Mouse (Mus musculus) CH12.LX (cell line): ENCODE measurements around the gene Grb2. TPM values are rescaled to one million over a fixed set of nuclear protein-coding genes. Genes with fewer than 3 reads are reported as not detected.

ENCODE experiments used
- DNase-seq: peaks from one replicate; pipeline ENCODE4 v3.0.0-alpha.2; 2013; ENCODE audit errors: extremely low read depth
- H3K27ac ChIP-seq: 2 replicates; pipeline ENCODE4 v1.5.1; 2012; ENCODE audit warnings: low read depth, mild to moderate bottlenecking, control low read depth, moderate library complexity; ENCODE audit not compliant: insufficient read depth
- H3K27me3 ChIP-seq: replicated peaks from 2 replicates; pipeline ENCODE3; 2012; ENCODE audit warnings: inconsistent platforms
- H3K36me3 ChIP-seq, 2 experiments: replicated peaks in 1 of 2; 2 replicates each; pipeline versions ENCODE3 to v1.6.1; 2012; ENCODE audit warnings: inconsistent platforms in 1 of 2, low read length in 1 of 2, mild to moderate bottlenecking in 1 of 2, mixed read lengths in 1 of 2, moderate library complexity in 1 of 2; ENCODE audit not compliant: control insufficient read depth in 1 of 2, insufficient read depth in 1 of 2
- H3K4me1 ChIP-seq, 2 experiments: 2 replicates each; pipeline ENCODE4 v1.6.1; 2012; ENCODE audit warnings: inconsistent platforms in 1 of 2, moderate library complexity in 1 of 2; ENCODE audit not compliant: insufficient read depth in 2 of 2, control insufficient read depth in 1 of 2
- H3K4me2 ChIP-seq: 2 replicates; pipeline ENCODE4 v1.6.1; 2012; ENCODE audit warnings: low read depth, mild to moderate bottlenecking, control low read depth; ENCODE audit not compliant: poor library complexity, insufficient read depth, severe bottlenecking
- H3K4me3 ChIP-seq, 3 experiments: fragments of 150-350 bp in 1 of 3; sonication (generic) in 1 of 3; replicated peaks in 1 of 3; 2 replicates each; pipeline versions ENCODE3 to v1.5.1; 2011 to 2012; ENCODE audit warnings: low read depth in 2 of 3, low read length in 2 of 3, mild to moderate bottlenecking in 2 of 3, moderate library complexity in 2 of 3, control low read depth in 1 of 3, improper control_type of control experiment in 1 of 3, inconsistent platforms in 1 of 3, mixed read lengths in 1 of 3; ENCODE audit not compliant: poor library complexity in 1 of 3
- H3K79me2 ChIP-seq: replicated peaks from 2 replicates; pipeline ENCODE4 v1.6.1; 2012; ENCODE audit warnings: mild to moderate bottlenecking, moderate library complexity; ENCODE audit not compliant: control insufficient read depth, poor library complexity, insufficient read depth, severe bottlenecking; ENCODE audit errors: extremely low read depth
- H3K9ac ChIP-seq: 2 replicates; pipeline ENCODE4 v1.6.1; 2012; ENCODE audit warnings: low read depth, mild to moderate bottlenecking, control low read depth, moderate library complexity; ENCODE audit not compliant: insufficient read depth
- H3K9me3 ChIP-seq: replicated peaks from 2 replicates; pipeline ENCODE3; 2012; ENCODE audit warnings: low read length, inconsistent platforms, mixed read lengths
- BHLHE40 ChIP-seq: IDR thresholded peaks from 2 replicates; pipeline ENCODE4 v1.6.1; 2011; ENCODE audit warnings: mild to moderate bottlenecking, low read depth, low read length, improper control_type of control experiment
- CHD1 ChIP-seq: IDR thresholded peaks from 2 replicates; pipeline ENCODE4 v1.6.1; 2012; ENCODE audit warnings: low read depth, low read length, improper control_type of control experiment, inconsistent platforms
- CHD2 ChIP-seq: IDR thresholded peaks from 2 replicates; pipeline ENCODE4 v1.6.1; 2011; ENCODE audit warnings: low read length, improper control_type of control experiment
- CTCF ChIP-seq, 2 experiments: IDR thresholded peaks in 1 of 2; conservative IDR thresholded peaks in 1 of 2; 2 replicates each; pipeline ENCODE4 v1.5.1; 2011 to 2012; ENCODE audit warnings: low read depth in 2 of 2, low read length in 2 of 2, improper control_type of control experiment in 1 of 2, inconsistent platforms in 1 of 2, mild to moderate bottlenecking in 1 of 2, moderate library complexity in 1 of 2
- ELF1 ChIP-seq: IDR thresholded peaks from 2 replicates; pipeline ENCODE4 v1.6.1; 2014; ENCODE audit warnings: low read depth, mild to moderate bottlenecking, inconsistent platforms, low read length, improper control_type of control experiment
- IRF4 ChIP-seq: IDR thresholded peaks from 2 replicates; pipeline ENCODE4 v1.6.1; 2014; ENCODE audit warnings: low read depth, mild to moderate bottlenecking, inconsistent platforms, low read length, improper control_type of control experiment
- JUND ChIP-seq: conservative IDR thresholded peaks from 2 replicates; pipeline ENCODE4 v1.6.1; 2011; ENCODE audit warnings: low read depth, low read length, improper control_type of control experiment
- MAX ChIP-seq: IDR thresholded peaks from 2 replicates; pipeline ENCODE4 v1.6.1; 2011; ENCODE audit warnings: low read length, improper control_type of control experiment
- NRF1 ChIP-seq: IDR thresholded peaks from 2 replicates; pipeline ENCODE4 v1.6.1; 2014; ENCODE audit warnings: low read depth, mild to moderate bottlenecking, inconsistent platforms, low read length, improper control_type of control experiment, moderate library complexity
- PAX5 ChIP-seq: IDR thresholded peaks from 2 replicates; pipeline ENCODE4 v1.6.1; 2012; ENCODE audit warnings: low read length, inconsistent platforms, mixed read lengths
- POLR2AphosphoS2 ChIP-seq: IDR thresholded peaks from 2 replicates; pipeline ENCODE4 v1.6.1; 2011; ENCODE audit warnings: low read depth, low read length, improper control_type of control experiment
- RAD21 ChIP-seq: IDR thresholded peaks from 2 replicates; pipeline ENCODE4 v1.6.1; 2011; ENCODE audit warnings: low read depth, mild to moderate bottlenecking, low read length, improper control_type of control experiment, moderate library complexity
- TCF12 ChIP-seq: IDR thresholded peaks from 2 replicates; pipeline ENCODE4 v1.6.1; 2014; ENCODE audit warnings: low read depth, mild to moderate bottlenecking, inconsistent platforms, low read length, improper control_type of control experiment
- UBTF ChIP-seq: IDR thresholded peaks from 2 replicates; pipeline ENCODE4 v1.6.1; 2012; ENCODE audit warnings: low read depth, mild to moderate bottlenecking, inconsistent platforms, low read length, improper control_type of control experiment, moderate library complexity
- USF2 ChIP-seq: conservative IDR thresholded peaks from 2 replicates; pipeline ENCODE4 v1.6.1; 2011; ENCODE audit warnings: low read depth, low read length, improper control_type of control experiment
- ZC3H11A ChIP-seq: IDR thresholded peaks from 2 replicates; pipeline ENCODE4 v1.6.1; 2012; ENCODE audit warnings: low read depth, mild to moderate bottlenecking, inconsistent platforms, low read length, improper control_type of control experiment
- ZKSCAN1 ChIP-seq: IDR thresholded peaks from 2 replicates; pipeline ENCODE4 v1.6.1; 2012; ENCODE audit warnings: low read depth, inconsistent platforms, low read length, improper control_type of control experiment, borderline replicate concordance
- ZNF384 ChIP-seq: IDR thresholded peaks from 2 replicates; pipeline ENCODE4 v1.6.1; 2012; ENCODE audit warnings: low read depth, low read length, improper control_type of control experiment, inconsistent platforms
- dilution Hi-C: fragments of 300-500 bp; cut with MboI; formaldehyde crosslinking; loops from 2 replicates; pipeline ENCODE4 v1.14.3; 2020; ENCODE audit warnings: low sequenced_read_pairs; ENCODE audit not compliant: extremely low pct_unique_long_range_greater_than_20kb, extremely low pct_ligation_motif_present
- in situ Hi-C: fragments of 300-500 bp; cut with MboI; formaldehyde crosslinking; loops from 3 replicates; pipeline ENCODE4 v1.14.3; 2019; ENCODE audit warnings: low sequenced_read_pairs, low pct_ligation_motif_present, low pct_unique_long_range_greater_than_20kb, mixed read lengths
- polyA plus RNA-seq: library from polyadenylated mRNA; unstranded; fragments of >175 nt; gene quantifications from 2 replicates; pipeline ENCODE4 v1.2.1, GENCODE M21; 2012; ENCODE audit warnings: low read depth; ENCODE audit not compliant: insufficient read length
- total RNA-seq, 2 experiments: library from RNA; depleted of rRNA; stranded (reverse); fragments of 300-350 nt in 1 of 2; fragments of >200 nt in 1 of 2; gene quantifications; 2 replicates each; pipeline ENCODE4 v1.2.3; 2012 to 2014

Grb2 gene
- total and polyA plus RNA-seq, 3 experiments = 63.6 to 241 (median 117) TPM

DNA sequence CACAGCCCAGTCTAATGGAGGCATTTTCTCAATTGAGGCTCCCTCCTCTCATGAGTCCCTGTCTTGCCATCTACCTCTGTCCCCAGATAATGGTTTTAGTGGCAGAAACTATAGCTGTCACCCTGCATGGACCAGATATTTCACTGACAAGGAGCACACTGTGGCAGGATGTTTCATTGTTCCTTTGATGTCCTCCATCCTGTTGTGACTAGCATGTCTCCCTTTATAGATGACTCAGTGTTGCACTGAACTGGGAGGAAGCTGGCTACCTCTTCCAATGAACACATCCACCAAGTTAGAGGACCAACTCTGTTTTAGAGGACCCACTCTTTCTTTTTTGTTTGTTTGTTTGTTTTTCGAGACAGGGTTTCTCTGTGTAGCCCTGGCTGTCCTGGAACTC, 37.7 kb upstream of the Grb2 start:
- in situ Hi-C loops = no loop called here
- Histone ChIP-seq H3K4me2 (no peak overlapping the region), H3K79me2 (no peaks in the 10 kb centered on the region), H3K4me1 (0 out of 4 replicates have a peak, but pooled peaks cover 4% of the 10 kb centered on the region in 2 experiments)
- TF ChIP-seq RAD21 (no peak), CHD1 (no peak), ZKSCAN1 (no peak), USF2 (no peak), ZC3H11A (no peak), ELF1 (no peak), TCF12 (no peak), UBTF (no peak), PAX5 (no peak), MAX (no peak), CHD2 (no peak), IRF4 (no peak), CTCF (conservative IDR thresholded peaks at IDR 0.05 in 1 of 2, IDR thresholded peaks at IDR 0.05 in 1 of 2; ENCODE audit: low read depth in 2 of 2, low read length in 2 of 2) (no peak), NRF1 (no peak), POLR2AphosphoS2 (no peak), JUND (no peak)
- TF ChIP-seq, all 38 proteins: peak for 0
- Histone ChIP-seq H3K4me3 (no peak overlapping the region), H3K27ac (no peak overlapping the region), H3K9me3 (peaks cover 4% of the 10 kb centered on the region), H3K9ac (no peak overlapping the region), H3K27me3 (peaks cover 7% of the 10 kb centered on the region), H3K36me3 (no peaks in the 10 kb centered on the region)
- DNase-seq = no peak
- dilution Hi-C loops = no loop called here

DNA sequence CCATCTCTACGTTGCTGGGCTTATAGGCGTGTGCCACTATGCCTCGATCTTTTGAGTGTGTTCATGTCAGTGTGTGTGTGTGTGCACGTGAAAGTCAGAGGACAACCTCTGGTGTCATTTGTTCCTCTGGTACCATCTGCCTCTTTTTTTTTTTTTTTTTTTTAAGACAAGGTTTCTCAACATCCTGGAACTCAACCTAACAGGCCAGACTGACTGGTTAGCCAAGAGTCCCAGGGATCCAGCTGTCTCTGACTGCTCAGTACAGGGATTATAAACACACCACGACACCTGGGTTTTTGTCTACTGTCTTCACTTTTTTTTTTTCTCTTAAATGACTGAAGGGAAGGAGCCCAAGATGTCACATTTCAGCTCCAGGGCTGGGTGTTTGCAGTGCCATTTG, 36.0 kb upstream of the Grb2 start:
- H3K9me3 ChIP-seq = peaks cover 4% of the 10 kb centered on the region
- no peak overlapping the region for H3K4me3 ChIP-seq
- H3K79me2 ChIP-seq = no peaks in the 10 kb centered on the region
- dilution Hi-C loops = no loop called here
- 0 out of 4 replicates have a peak, but pooled peaks cover 4 to 6% of the 10 kb centered on the region in 2 experiments for H3K4me1 ChIP-seq
- DNase-seq = no peak
- H3K9ac ChIP-seq = no peak overlapping the region
- H3K36me3 ChIP-seq = no peaks in the 10 kb centered on the region
- H3K4me2 ChIP-seq = no peak overlapping the region
- peaks cover 5% of the 10 kb centered on the region for H3K27me3 ChIP-seq
- TF ChIP-seq BHLHE40 (peak; percentile 33; the same call in 1 of the 2 replicates), ZNF384 (peak; percentile 64), POLR2AphosphoS2 (no peak)
- in situ Hi-C loops = no loop called here
- no peak overlapping the region for H3K27ac ChIP-seq
